Mouse (Mus musculus) MEL (cell line): ENCODE measurements around the gene Lbp. TPM values are rescaled to one million over a fixed set of nuclear protein-coding genes. Genes with fewer than 3 reads are reported as not detected.

Experiments used
- DNase-seq: peaks from one replicate; pipeline ENCODE4 v3.0.0; 2011; ENCODE audit warnings: low read depth, low spot score
- H3K27ac ChIP-seq: 2 replicates; pipeline ENCODE4 v1.5.1; 2012; ENCODE audit warnings: low read depth, mild to moderate bottlenecking, control low read depth, low read length, moderate library complexity; ENCODE audit not compliant: control insufficient read depth
- H3K27me3 ChIP-seq, 2 experiments: fragments of 150-350 bp in 1 of 2; sonication (generic) in 1 of 2; 2 replicates each; pipeline ENCODE4 v1.6.1; 2012; ENCODE audit warnings: low read length in 2 of 2, mild to moderate bottlenecking in 2 of 2, improper control_type of control experiment in 1 of 2, moderate library complexity in 1 of 2; ENCODE audit not compliant: insufficient read depth in 2 of 2, control insufficient read depth in 1 of 2
- H3K36me3 ChIP-seq, 2 experiments: 2 replicates each; pipeline ENCODE4 v1.6.1; 2012 to 2014; ENCODE audit warnings: low read length in 2 of 2, improper control_type of control experiment in 1 of 2, inconsistent platforms in 1 of 2, mild to moderate bottlenecking in 1 of 2; ENCODE audit not compliant: insufficient read depth in 2 of 2, control insufficient read depth in 1 of 2
- H3K4me1 ChIP-seq, 2 experiments: fragments of 150-350 bp in 1 of 2; sonication (generic) in 1 of 2; 2 replicates each; pipeline ENCODE4 v1.6.1; 2012; ENCODE audit warnings: low read length in 2 of 2, improper control_type of control experiment in 1 of 2, mild to moderate bottlenecking in 1 of 2; ENCODE audit not compliant: insufficient read depth in 2 of 2, control insufficient read depth in 1 of 2
- H3K4me3 ChIP-seq, 2 experiments: fragments of 150-350 bp in 1 of 2; sonication (generic) in 1 of 2; 2 replicates each; pipeline ENCODE4 v1.5.1; 2012; ENCODE audit warnings: low read depth in 2 of 2, low read length in 2 of 2, mild to moderate bottlenecking in 2 of 2, moderate library complexity in 2 of 2, control low read depth in 1 of 2, improper control_type of control experiment in 1 of 2; ENCODE audit not compliant: control insufficient read depth in 1 of 2, insufficient read depth in 1 of 2
- H3K79me2 ChIP-seq: 2 replicates; pipeline ENCODE4 v1.6.1; 2012; ENCODE audit warnings: mild to moderate bottlenecking, low read length, moderate library complexity; ENCODE audit not compliant: control insufficient read depth, poor library complexity, insufficient read depth
- H3K9ac ChIP-seq: 2 replicates; pipeline ENCODE4 v1.6.1; 2012; ENCODE audit warnings: low read depth, mild to moderate bottlenecking, control low read depth, low read length, moderate library complexity; ENCODE audit not compliant: control insufficient read depth, poor library complexity, severe bottlenecking
- H3K9me3 ChIP-seq: fragments of 150-350 bp; sonication (generic); replicated peaks from 2 replicates; pipeline ENCODE4 v1.6.1; 2012; ENCODE audit warnings: mild to moderate bottlenecking, low read length, improper control_type of control experiment, moderate library complexity; ENCODE audit not compliant: insufficient read depth
- BHLHE40 ChIP-seq: IDR thresholded peaks from 2 replicates; pipeline ENCODE4 v1.6.1; 2012; ENCODE audit warnings: low read depth, mild to moderate bottlenecking, inconsistent platforms, low read length, improper control_type of control experiment, borderline replicate concordance
- CHD2 ChIP-seq: IDR thresholded peaks from 2 replicates; pipeline ENCODE4 v1.6.1; 2011; ENCODE audit warnings: low read length, improper control_type of control experiment
- CTCF ChIP-seq, 3 experiments: IDR thresholded peaks in 2 of 3; conservative IDR thresholded peaks in 1 of 3; 2 replicates each; pipeline ENCODE4 v1.5.1; 2011 to 2012; ENCODE audit warnings: low read length in 3 of 3, low read depth in 2 of 3, mild to moderate bottlenecking in 2 of 3, improper control_type of control experiment in 1 of 3, inconsistent platforms in 1 of 3, mixed read lengths in 1 of 3, moderate library complexity in 1 of 3; ENCODE audit not compliant: control insufficient read depth in 1 of 3, insufficient read depth in 1 of 3, poor library complexity in 1 of 3, severe bottlenecking in 1 of 3
- ELF1 ChIP-seq: IDR thresholded peaks from 2 replicates; pipeline ENCODE4 v1.6.1; 2014; ENCODE audit warnings: low read depth, mild to moderate bottlenecking, inconsistent platforms, low read length, improper control_type of control experiment, moderate library complexity
- GABPA ChIP-seq: IDR thresholded peaks from 2 replicates; pipeline ENCODE4 v1.6.1; 2012; ENCODE audit warnings: low read depth, mild to moderate bottlenecking, inconsistent platforms, low read length, improper control_type of control experiment, moderate library complexity
- GATA1 ChIP-seq: IDR thresholded peaks from 2 replicates; pipeline ENCODE4 v1.6.1; 2011; ENCODE audit warnings: low read depth, low read length, improper control_type of control experiment
- HCFC1 ChIP-seq: IDR thresholded peaks from 2 replicates; pipeline ENCODE4 v1.6.1; 2012; ENCODE audit warnings: low read depth, mild to moderate bottlenecking, inconsistent platforms, low read length, improper control_type of control experiment, moderate library complexity
- KAT2A ChIP-seq: conservative IDR thresholded peaks from 2 replicates; pipeline ENCODE4 v1.6.1; 2012; ENCODE audit warnings: low read depth, low read length, improper control_type of control experiment, inconsistent platforms
- MAFK ChIP-seq: IDR thresholded peaks from 2 replicates; pipeline ENCODE4 v1.6.1; 2011; ENCODE audit warnings: low read depth, mild to moderate bottlenecking, low read length, improper control_type of control experiment, borderline replicate concordance
- MAX ChIP-seq: IDR thresholded peaks from 2 replicates; pipeline ENCODE4 v1.6.1; 2011; ENCODE audit warnings: low read length, improper control_type of control experiment
- MAZ ChIP-seq: IDR thresholded peaks from 2 replicates; pipeline ENCODE4 v1.6.1; 2012; ENCODE audit warnings: low read depth, mild to moderate bottlenecking, inconsistent platforms, low read length, improper control_type of control experiment
- MYB ChIP-seq: IDR thresholded peaks from 2 replicates; pipeline ENCODE4 v1.6.1; 2011; ENCODE audit warnings: mild to moderate bottlenecking, low read depth, low read length, improper control_type of control experiment
- MYC ChIP-seq: IDR thresholded peaks from 2 replicates; pipeline ENCODE4 v1.6.1; 2011; ENCODE audit warnings: low read depth, mild to moderate bottlenecking, low read length, improper control_type of control experiment, moderate library complexity
- POLR2A ChIP-seq, 2 experiments: IDR thresholded peaks; 2 replicates each; pipeline ENCODE4 v1.6.1; 2011 to 2012; ENCODE audit warnings: low read length in 2 of 2, mild to moderate bottlenecking in 2 of 2, control low read depth in 1 of 2, improper control_type of control experiment in 1 of 2, low read depth in 1 of 2, moderate library complexity in 1 of 2; ENCODE audit not compliant: control insufficient read depth in 1 of 2, insufficient read depth in 1 of 2, poor library complexity in 1 of 2
- POLR2AphosphoS5 ChIP-seq: IDR thresholded peaks from 2 replicates; pipeline ENCODE4 v1.6.1; 2012; ENCODE audit warnings: low read depth, borderline replicate concordance, mild to moderate bottlenecking, inconsistent platforms, low read length, moderate library complexity, mixed read lengths
- RAD21 ChIP-seq: IDR thresholded peaks from 2 replicates; pipeline ENCODE4 v1.6.1; 2011; ENCODE audit warnings: mild to moderate bottlenecking, low read depth, low read length, improper control_type of control experiment
- SIN3A ChIP-seq: IDR thresholded peaks from 2 replicates; pipeline ENCODE4 v1.6.1; 2012; ENCODE audit warnings: low read length, improper control_type of control experiment, inconsistent platforms
- SMC3 ChIP-seq: IDR thresholded peaks from 2 replicates; pipeline ENCODE4 v1.6.1; 2011; ENCODE audit warnings: low read depth, low read length, improper control_type of control experiment
- TAL1 ChIP-seq: IDR thresholded peaks from 2 replicates; pipeline ENCODE4 v1.6.1; 2012; ENCODE audit warnings: mild to moderate bottlenecking, inconsistent platforms, low read length, moderate library complexity, mixed read lengths
- USF1 ChIP-seq: IDR thresholded peaks from 2 replicates; pipeline ENCODE4 v1.6.1; 2014; ENCODE audit warnings: low read depth, mild to moderate bottlenecking, inconsistent platforms, low read length, improper control_type of control experiment, moderate library complexity
- USF2 ChIP-seq, 2 experiments: IDR thresholded peaks; 2 replicates each; pipeline ENCODE4 v1.6.1; 2011 to 2012; ENCODE audit warnings: improper control_type of control experiment in 2 of 2, low read length in 2 of 2, borderline replicate concordance in 1 of 2, inconsistent platforms in 1 of 2, low read depth in 1 of 2, mild to moderate bottlenecking in 1 of 2; ENCODE audit not compliant: insufficient read depth in 1 of 2
- ZNF384 ChIP-seq: IDR thresholded peaks from 2 replicates; pipeline ENCODE4 v1.6.1; 2012; ENCODE audit warnings: low read depth, mild to moderate bottlenecking, inconsistent platforms, low read length, improper control_type of control experiment
- polyA plus RNA-seq, 2 experiments: library from polyadenylated mRNA; stranded (reverse) in 1 of 2; unstranded in 1 of 2; fragments of >175 nt in 1 of 2; fragments of >200 nt in 1 of 2; gene quantifications; 2 replicates each; pipeline versions ENCODE4 v1.2.1 to v1.2.4; 2012; ENCODE audit warnings: low replicate concordance in 2 of 2, low read depth in 1 of 2; ENCODE audit not compliant: insufficient read length in 2 of 2, insufficient read depth in 1 of 2, missing spikeins in 1 of 2
- total RNA-seq: library from RNA; depleted of rRNA; stranded (reverse); fragments of 300-350 nt; gene quantifications from 2 replicates; pipeline ENCODE4 v1.2.3, GENCODE M21; 2012

Gene Lbp
- total and polyA plus RNA-seq, 3 experiments: not detected

DNA sequence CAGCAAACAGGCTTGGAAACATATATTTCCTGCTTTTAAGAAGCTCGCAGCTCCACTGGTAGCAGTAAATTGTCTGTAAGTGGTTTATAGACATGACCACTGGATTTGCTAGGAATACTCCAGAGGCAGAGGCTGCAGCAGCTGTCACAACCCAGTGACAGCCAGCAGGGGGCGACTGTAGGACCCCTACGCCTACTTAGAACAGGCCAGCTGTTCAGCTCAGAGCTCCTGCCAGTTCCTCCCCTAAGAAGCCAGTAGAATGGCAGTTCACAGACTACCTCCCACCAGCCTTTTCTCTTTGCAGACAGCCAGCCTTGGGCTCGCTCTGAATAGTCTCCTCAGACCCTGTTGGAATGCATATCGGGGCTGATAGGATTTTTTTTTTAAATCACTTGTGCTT lies 10.7 kb downstream of the Lbp start:
- H3K9ac ChIP-seq: no peak overlapping the region
- TF ChIP-seq SIN3A (0 out of 2 replicates have a peak, but pooled peaks have one; percentile 28), BHLHE40 (0 out of 2 replicates have a peak, but pooled peaks have one; percentile 27), CTCF (IDR thresholded peaks at IDR 0.05 in 2 of 3, conservative IDR thresholded peaks at IDR 0.05 in 1 of 3; ENCODE audit: control insufficient read depth in 1 of 3, insufficient read depth in 1 of 3, low read depth in 2 of 3, low read length in 3 of 3, poor library complexity in 1 of 3, severe bottlenecking in 1 of 3) (peak; percentile 81 to 93 (median 87)), RAD21 (peak; percentile 31), POLR2A (IDR thresholded peaks at IDR 0.05; ENCODE audit: control insufficient read depth in 1 of 2, insufficient read depth in 1 of 2, low read depth in 1 of 2, low read length in 2 of 2, poor library complexity in 1 of 2) (no peak), MAFK (no peak), SMC3 (peak; percentile 69)
- TF ChIP-seq, all 39 proteins: peak for 5
- no peak overlapping the region for H3K4me3 ChIP-seq
- peaks cover 4 to 8% of the 10 kb centered on the region in 2 experiments; a peak in 3 of 4 replicates for H3K27me3 ChIP-seq
- no peaks in the 10 kb centered on the region for H3K4me1 ChIP-seq
- H3K27ac ChIP-seq: no peak overlapping the region
- H3K36me3 ChIP-seq: no peaks in the 10 kb centered on the region
- peak; percentile 71 for DNase-seq
- H3K79me2 ChIP-seq: no peaks in the 10 kb centered on the region
- no peaks in the 10 kb centered on the region for H3K9me3 ChIP-seq

DNA sequence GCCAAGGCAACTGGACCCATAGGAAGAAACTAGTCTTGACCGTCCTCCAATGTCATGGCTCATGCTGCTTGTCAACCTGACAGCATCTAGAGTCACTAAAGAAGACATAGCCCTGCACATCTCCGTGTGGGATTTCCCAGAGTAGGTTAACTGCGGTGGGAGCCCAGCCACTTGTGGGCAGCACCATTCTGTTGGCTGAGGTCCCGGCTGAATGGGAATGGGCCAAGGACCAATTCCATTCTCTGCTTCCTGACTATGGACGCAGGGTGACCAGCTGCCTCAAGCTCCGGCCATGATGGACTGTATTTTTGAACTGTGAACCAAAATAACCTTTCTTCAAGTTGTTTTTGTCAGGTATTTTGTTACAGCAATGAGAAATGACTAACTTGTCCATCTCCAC lies 15.3 kb downstream of the Lbp start:
- H3K27ac ChIP-seq: no peak overlapping the region
- H3K79me2 ChIP-seq: no peaks in the 10 kb centered on the region
- no peaks in the 10 kb centered on the region for H3K9me3 ChIP-seq
- H3K36me3 ChIP-seq: no peaks in the 10 kb centered on the region
- no peak for DNase-seq
- peaks cover 7 to 13% of the 10 kb centered on the region in 2 experiments; a peak in 3 of 4 replicates for H3K27me3 ChIP-seq
- no peak overlapping the region for H3K4me3 ChIP-seq
- no peak overlapping the region for H3K9ac ChIP-seq
- H3K4me1 ChIP-seq: no peaks in the 10 kb centered on the region
- TF ChIP-seq CHD2 (no peak), GABPA (no peak), USF1 (no peak), HCFC1 (no peak), MAZ (no peak), ELF1 (no peak), MYC (no peak), GATA1 (no peak), SMC3 (no peak), TAL1 (no peak), RAD21 (no peak), MAFK (no peak), ZNF384 (no peak), POLR2AphosphoS5 (no peak), KAT2A (no peak), MAX (no peak), MYB (no peak), USF2 (IDR thresholded peaks at IDR 0.05; ENCODE audit: borderline replicate concordance in 1 of 2, insufficient read depth in 1 of 2, low read depth in 1 of 2, low read length in 2 of 2) (no peak)
- TF ChIP-seq, all 39 proteins: peak for 0
